Mouse (Mus musculus) intestine, embryonic 16.5 days (tissue): ENCODE measurements around the gene Mark3. TPM values are rescaled to one million over a fixed set of nuclear protein-coding genes. Genes with fewer than 3 reads are reported as not detected.

ENCODE experiments used
- ATAC-seq: fragments of 200-750 bp; cut with Nextera tagmentation; 2 replicates; pipeline ENCODE4 v1.8.0; 2017; ENCODE audit warnings: moderate TSS enrichment, moderate library complexity
- H3K27ac ChIP-seq: fragments of 300-500 bp; sonication (generic); 2 replicates; pipeline ENCODE4 v1.5.1; 2014; ENCODE audit warnings: mild to moderate bottlenecking, low read length
- H3K27me3 ChIP-seq: fragments of 300-500 bp; sonication (generic); replicated peaks from 2 replicates; pipeline ENCODE4 v1.6.1; 2014; ENCODE audit warnings: low read length, control low read depth, mixed read lengths; ENCODE audit not compliant: control insufficient read depth, insufficient read depth
- H3K36me3 ChIP-seq: fragments of 300-500 bp; sonication (generic); 2 replicates; pipeline ENCODE4 v1.6.1; 2014; ENCODE audit warnings: low read length, control low read depth; ENCODE audit not compliant: control insufficient read depth, insufficient read depth
- H3K4me1 ChIP-seq: fragments of 300-500 bp; sonication (generic); 2 replicates; pipeline ENCODE4 v1.6.1; 2014; ENCODE audit warnings: low read length, control low read depth, mixed read lengths; ENCODE audit not compliant: control insufficient read depth, insufficient read depth
- H3K4me2 ChIP-seq: fragments of 300-500 bp; sonication (generic); 2 replicates; pipeline ENCODE4 v1.6.1; 2014; ENCODE audit warnings: low read depth, low read length, control low read depth
- H3K4me3 ChIP-seq: fragments of 300-500 bp; sonication (generic); 2 replicates; pipeline ENCODE4 v1.5.1; 2014; ENCODE audit warnings: mild to moderate bottlenecking, low read length
- H3K9ac ChIP-seq: fragments of 300-500 bp; sonication (generic); 2 replicates; pipeline ENCODE4 v1.6.1; 2014; ENCODE audit warnings: low read depth, low read length
- H3K9me3 ChIP-seq: fragments of 300-500 bp; sonication (generic); 2 replicates; pipeline ENCODE4 v1.6.1; 2016; ENCODE audit warnings: low read length, control low read depth; ENCODE audit not compliant: control insufficient read depth
- WGBS: fragments of 180-500 bp; shearing (Covaris S2); extraction: QIAGEN DNeasy Blood & Tissue Kit; methylation state at CpG from one replicate; pipeline ENCODE4 v1.1.7; 2014; 5-methylcytosine and 5-hydroxymethylcytosine counted together
- polyA plus RNA-seq: library from polyadenylated mRNA; unstranded; fragments of >200 nt; fragmentation: Nextera tagmentation; extraction: Ambion mirVana; gene quantifications from 2 replicates; pipeline ENCODE4 v1.2.1, GENCODE M21; 2015

Mark3 gene
- polyA plus RNA-seq, 1 experiment from 2014 or later: 14.2 TPM

DNA sequence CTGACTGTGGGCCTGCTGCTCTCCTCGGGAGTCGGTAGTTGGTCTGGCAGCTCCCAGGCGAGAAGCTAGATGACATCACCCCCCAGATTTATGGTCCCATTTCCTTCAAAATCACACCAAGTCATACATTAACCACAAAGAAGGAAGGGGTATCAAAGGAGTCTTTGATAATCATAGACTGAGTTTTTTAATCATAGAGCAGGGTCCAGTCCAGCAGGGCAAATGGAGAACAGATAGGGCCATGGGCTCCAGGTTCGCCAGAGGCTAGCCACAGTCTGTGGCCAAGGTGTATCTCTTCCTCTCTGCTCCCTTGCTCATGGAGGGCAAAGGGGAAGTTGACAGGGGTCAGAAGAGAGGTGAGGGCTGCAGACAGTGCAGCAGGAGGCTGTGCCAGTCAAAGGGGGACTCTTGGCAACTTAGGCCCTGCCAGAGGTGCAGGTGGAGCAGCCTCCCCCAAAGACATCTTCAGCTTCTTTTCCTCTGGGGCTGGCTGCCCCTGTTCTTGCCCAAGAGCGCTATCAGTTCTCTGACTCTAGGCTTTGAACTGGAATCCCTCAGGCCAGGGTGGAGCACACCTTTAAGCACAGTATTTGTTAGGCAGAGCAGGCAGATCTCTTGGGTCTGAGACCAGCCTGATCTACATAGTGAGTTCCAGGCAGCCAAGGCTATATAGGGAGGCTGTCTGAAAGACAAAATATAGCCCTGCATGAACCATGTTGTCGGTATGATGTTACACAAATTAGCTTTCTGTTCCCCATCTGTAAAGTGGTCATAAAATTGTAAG, 101.7 kb downstream of the Mark3 start:
- H3K4me2 ChIP-seq: peak overlapping the region; percentile 26; the same call in 1 of the 2 replicates
- 56% methylated on average over 6 of the region's 6 CpGs for WGBS

DNA sequence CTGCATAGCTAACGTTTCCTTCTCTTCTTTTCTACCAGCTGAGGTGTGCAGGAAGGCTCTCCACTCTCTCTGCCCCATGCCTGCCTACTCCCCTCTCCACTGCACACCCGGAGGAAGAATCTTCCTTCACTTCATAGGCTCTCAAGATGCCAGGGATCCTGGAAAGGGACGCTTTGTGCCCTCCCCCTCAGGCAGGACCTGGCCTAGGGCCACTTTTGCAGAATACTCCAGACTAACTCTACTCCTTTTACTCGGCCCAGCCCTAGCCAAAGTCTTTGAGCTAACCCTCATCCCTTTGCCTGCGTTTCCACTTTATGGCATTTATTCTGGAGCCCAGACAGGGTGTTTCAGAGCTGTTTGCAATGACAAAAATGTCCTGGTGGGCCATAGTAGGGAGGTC, 103.1 kb downstream of the Mark3 start:
- H3K4me1 ChIP-seq: peaks cover 50% of the 10 kb centered on the region

More for the DNA sequence above, 101.7 kb downstream of the Mark3 start:
- H3K36me3 ChIP-seq: no peaks in the 10 kb centered on the region; the same call in 1 of the 2 replicates
- no peak overlapping the region for H3K4me3 ChIP-seq
- H3K9ac ChIP-seq: peak overlapping the region; percentile 48
- H3K27me3 ChIP-seq: no peaks in the 10 kb centered on the region
- H3K9me3 ChIP-seq: no peaks in the 10 kb centered on the region
- ATAC-seq: peak; percentile 62
- peaks cover 46% of the 10 kb centered on the region for H3K4me1 ChIP-seq
- peak overlapping the region; percentile 99 for H3K27ac ChIP-seq

DNA sequence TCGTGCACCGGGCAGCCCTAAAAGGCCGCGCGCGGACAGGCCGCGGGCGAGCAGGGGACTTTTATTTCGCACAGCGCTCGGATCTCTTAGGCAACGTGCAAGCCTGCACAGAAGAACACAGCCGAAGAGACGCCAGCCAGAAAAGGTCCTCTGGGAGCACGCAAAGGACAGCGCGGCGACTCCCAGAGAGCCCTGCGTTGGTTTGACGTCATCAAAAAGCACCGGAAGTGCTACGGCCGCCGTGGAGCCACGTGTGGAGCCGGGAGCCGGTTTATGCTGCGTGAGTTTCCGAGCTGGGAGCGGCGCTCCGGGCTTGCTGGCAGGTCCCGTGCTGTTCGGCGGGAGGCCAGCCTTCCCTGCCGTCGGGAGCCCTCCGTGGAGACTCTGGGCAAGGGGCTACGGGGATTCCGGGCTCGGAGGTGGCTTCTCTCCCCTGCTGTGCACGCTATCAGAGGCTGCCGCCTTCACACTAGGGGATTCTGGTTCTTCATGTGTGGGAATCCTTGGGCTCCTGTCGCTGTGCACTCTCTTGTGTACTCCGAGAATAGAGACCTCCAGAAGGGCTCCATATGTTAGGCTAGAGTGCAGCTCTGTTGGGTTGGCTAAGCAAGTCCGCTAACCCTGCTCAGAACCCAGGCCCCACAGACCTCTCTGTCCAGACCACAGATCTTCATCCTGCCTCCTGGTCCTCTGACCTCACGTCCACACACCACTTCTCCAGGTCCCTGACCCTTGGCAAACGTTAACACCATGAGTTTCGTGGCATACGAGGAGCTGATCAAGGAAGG, 103.8 kb downstream of the Mark3 start, which contains the start of gene Trmt61a:
TSS of gene Trmt61a (plus strand) at position 224 of the 788 bp plus-strand sequence.
- Histone ChIP-seq H3K9ac (peak within 1 kb of the TSS; percentile 79), H3K4me3 (peak within 1 kb of the TSS; percentile 73), H3K9me3 (no peaks in the 10 kb centered on the region), H3K4me2 (peak within 1 kb of the TSS; percentile 92), H3K27ac (peak within 1 kb of the TSS; percentile 99), H3K36me3 (no peaks in the 10 kb centered on the region; the same call in 1 of the 2 replicates), H3K4me1 (peaks cover 49% of the 10 kb centered on the region), H3K27me3 (no peaks in the 10 kb centered on the region)
- ATAC-seq: peak; percentile 67
- under 1% methylated on average over 51 of the region's 51 CpGs for WGBS

More for the DNA sequence above, 103.1 kb downstream of the Mark3 start:
- H3K27me3 ChIP-seq: no peaks in the 10 kb centered on the region
- no peaks in the 10 kb centered on the region for H3K9me3 ChIP-seq
- 18% methylated on average over 5 of the region's 5 CpGs for WGBS
- H3K4me2 ChIP-seq: peak overlapping the region; percentile 92
- no peaks in the 10 kb centered on the region; the same call in 1 of the 2 replicates for H3K36me3 ChIP-seq
- H3K9ac ChIP-seq: peak overlapping the region; percentile 79
- peak overlapping the region; percentile 99 for H3K27ac ChIP-seq
- H3K4me3 ChIP-seq: peak overlapping the region; percentile 73
- peak; percentile 15 for ATAC-seq

DNA sequence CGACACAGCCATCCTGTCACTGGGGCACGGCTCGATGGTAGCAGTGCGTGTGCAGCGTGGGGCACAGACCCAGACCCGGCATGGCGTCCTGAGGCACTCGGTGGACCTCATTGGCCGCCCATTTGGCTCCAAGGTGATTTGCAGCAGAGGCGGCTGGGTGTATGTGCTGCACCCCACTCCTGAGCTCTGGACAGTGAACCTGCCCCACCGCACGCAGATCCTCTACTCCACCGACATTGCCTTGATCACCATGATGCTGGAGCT, 104.3 kb downstream of the Mark3 start:
- Histone ChIP-seq H3K36me3 (no peaks in the 10 kb centered on the region; the same call in none of the 2 replicates), H3K27me3 (no peaks in the 10 kb centered on the region), H3K4me2 (peak overlapping the region; percentile 92), H3K9ac (peak overlapping the region; percentile 79), H3K4me3 (peak overlapping the region; percentile 73), H3K9me3 (no peaks in the 10 kb centered on the region), H3K4me1 (peaks cover 53% of the 10 kb centered on the region), H3K27ac (peak overlapping the region; percentile 52; the same call in 1 of the 2 replicates)
- ATAC-seq: no peak
- WGBS: 5% methylated on average over 13 of the region's 13 CpGs

DNA sequence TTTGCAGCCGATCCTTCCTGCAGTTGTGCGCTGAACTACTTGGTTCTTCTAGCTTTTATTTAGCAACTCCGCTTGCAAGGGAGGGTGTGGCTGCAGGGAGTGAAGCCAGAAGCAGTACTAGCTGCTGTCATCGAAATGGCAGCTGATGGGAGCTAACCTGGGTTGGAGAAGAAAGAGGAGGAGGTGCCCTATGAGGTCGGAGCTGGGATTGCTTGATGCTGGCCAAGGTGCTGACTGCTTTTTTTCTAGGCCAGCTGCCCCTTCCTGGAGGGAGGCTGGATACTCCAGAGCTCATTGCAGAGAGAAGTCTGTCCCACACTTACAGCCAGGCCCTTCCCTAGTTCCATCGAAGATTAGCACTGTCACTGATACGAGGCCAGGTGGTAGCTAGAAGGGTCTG, 104.7 kb downstream of the Mark3 start:
- peak overlapping the region; percentile 92 for H3K4me2 ChIP-seq
- H3K27ac ChIP-seq: no peak overlapping the region
- H3K4me1 ChIP-seq: peaks cover 52% of the 10 kb centered on the region
- ATAC-seq: no peak
- H3K4me3 ChIP-seq: peak overlapping the region; percentile 73
- no peaks in the 10 kb centered on the region for H3K27me3 ChIP-seq
- WGBS: 45% methylated on average over 7 of the region's 7 CpGs
- no peaks in the 10 kb centered on the region for H3K9me3 ChIP-seq
- H3K36me3 ChIP-seq: peaks cover 2% of the 10 kb centered on the region
- peak overlapping the region; percentile 79 for H3K9ac ChIP-seq

DNA sequence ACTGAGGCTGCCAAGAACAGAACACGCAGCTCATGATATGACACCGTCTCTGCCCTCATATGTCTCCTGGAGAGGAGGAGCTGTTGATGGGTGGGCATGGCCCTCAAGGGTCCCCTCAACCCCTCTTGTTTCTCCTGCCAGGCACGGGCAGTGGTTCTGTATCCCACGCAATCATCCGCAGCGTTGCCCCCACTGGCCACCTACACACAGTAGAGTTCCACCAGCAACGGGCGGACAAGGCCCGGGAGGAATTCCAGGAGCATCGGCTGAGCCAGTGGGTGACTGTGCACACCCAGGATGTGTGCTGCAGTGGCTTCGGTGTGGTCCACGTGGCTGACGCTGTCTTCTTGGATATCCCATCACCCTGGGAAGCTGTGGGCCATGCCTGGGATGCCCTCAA, 106.3 kb downstream of the Mark3 start:
- WGBS: 90% methylated on average over 13 of the region's 13 CpGs
- Histone ChIP-seq H3K9ac (0 out of 2 replicates have a peak overlapping the region, but pooled peaks have one; percentile 38), H3K4me2 (no peak overlapping the region), H3K36me3 (peaks cover 2% of the 10 kb centered on the region), H3K27ac (peak overlapping the region; percentile 81), H3K9me3 (no peaks in the 10 kb centered on the region), H3K4me3 (no peak overlapping the region), H3K4me1 (peaks cover 42% of the 10 kb centered on the region), H3K27me3 (no peaks in the 10 kb centered on the region)
- ATAC-seq: no peak

DNA sequence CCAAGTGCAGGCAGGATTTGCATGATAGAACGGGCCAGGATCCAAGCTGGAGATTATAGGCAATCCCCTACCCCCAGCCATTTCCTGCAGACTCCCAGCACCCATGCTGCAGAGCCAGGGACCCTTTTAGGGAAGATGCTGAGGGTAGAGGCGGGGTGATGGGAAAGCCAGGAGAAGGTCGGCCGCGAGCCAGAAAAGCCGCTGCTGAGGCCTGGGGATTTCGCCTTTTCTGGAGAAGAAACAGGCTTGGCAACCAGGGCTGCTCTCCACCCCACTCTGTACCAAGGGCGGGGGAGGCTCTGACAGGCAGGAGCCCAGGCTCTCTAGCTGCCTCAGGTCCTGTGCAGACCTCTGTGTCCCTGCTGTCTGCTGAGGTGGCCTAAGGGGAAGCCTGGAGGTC, 107.0 kb downstream of the Mark3 start:
- H3K27me3 ChIP-seq: no peaks in the 10 kb centered on the region
- no peak for ATAC-seq
- H3K4me3 ChIP-seq: no peak overlapping the region
- H3K4me1 ChIP-seq: peaks cover 40% of the 10 kb centered on the region
- no peak overlapping the region for H3K4me2 ChIP-seq
- H3K27ac ChIP-seq: peak overlapping the region; percentile 81
- WGBS: 58% methylated on average over 8 of the region's 8 CpGs
- H3K9me3 ChIP-seq: no peaks in the 10 kb centered on the region
- H3K36me3 ChIP-seq: peaks cover 2% of the 10 kb centered on the region
- peak overlapping the region; percentile 38; the same call in 1 of the 2 replicates for H3K9ac ChIP-seq

DNA sequence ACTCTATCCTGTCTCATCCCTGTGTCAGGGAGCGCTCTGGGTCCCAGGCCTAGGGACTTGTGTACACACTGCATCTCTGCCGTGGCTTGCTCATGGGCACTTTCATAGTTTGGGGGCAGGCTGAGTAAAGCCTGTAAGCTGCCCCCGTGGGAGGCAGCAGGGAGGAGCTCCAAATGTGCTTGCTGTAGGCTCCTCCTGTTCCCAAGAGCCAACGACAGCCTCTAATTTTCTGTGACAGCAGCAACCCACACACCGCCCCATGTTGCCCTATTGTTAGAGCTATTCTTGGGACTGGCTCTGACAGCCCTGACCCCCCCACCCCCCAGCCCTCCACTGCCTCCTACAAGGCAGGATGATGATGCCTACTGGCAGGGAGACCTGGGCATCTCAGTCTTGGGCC, 107.7 kb downstream of the Mark3 start:
- Histone ChIP-seq H3K4me1 (peaks cover 45% of the 10 kb centered on the region), H3K27ac (peak overlapping the region; percentile 81), H3K27me3 (no peaks in the 10 kb centered on the region), H3K4me3 (no peak overlapping the region), H3K9ac (peak overlapping the region; percentile 44), H3K4me2 (no peak overlapping the region), H3K9me3 (no peaks in the 10 kb centered on the region), H3K36me3 (peaks cover 2% of the 10 kb centered on the region)
- WGBS: 62% methylated on average over 5 of the region's 5 CpGs
- no peak for ATAC-seq

DNA sequence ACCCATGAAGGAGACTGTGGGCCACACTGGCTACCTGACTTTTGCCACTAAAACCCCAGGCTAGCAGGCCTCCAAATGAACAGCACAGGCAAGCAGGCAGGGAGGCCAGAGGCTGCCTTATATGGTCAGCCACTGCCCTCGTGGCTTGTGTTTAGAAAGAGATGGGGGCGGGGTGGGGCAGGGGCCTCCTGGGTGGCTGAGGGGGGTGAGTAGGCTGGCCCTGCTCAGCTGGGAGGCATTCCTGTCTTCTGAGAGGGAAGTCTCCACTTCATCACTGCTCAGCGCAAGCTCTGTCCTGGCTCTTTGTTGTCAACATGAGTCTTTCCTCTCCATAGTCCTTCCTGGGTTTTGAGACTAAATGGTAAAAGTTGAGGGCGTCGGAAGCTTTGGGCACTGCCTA, 108.5 kb downstream of the Mark3 start:
- no peak overlapping the region for H3K4me2 ChIP-seq
- H3K9ac ChIP-seq: peak overlapping the region; percentile 44; the same call in 1 of the 2 replicates
- peaks cover 46% of the 10 kb centered on the region for H3K4me1 ChIP-seq
- no peak overlapping the region for H3K4me3 ChIP-seq
- peak overlapping the region; percentile 81 for H3K27ac ChIP-seq
- H3K27me3 ChIP-seq: no peaks in the 10 kb centered on the region
- 37% methylated on average over 5 of the region's 5 CpGs for WGBS
- ATAC-seq: peak; percentile 34; the same call in 1 of the 2 replicates
- H3K9me3 ChIP-seq: no peaks in the 10 kb centered on the region
- H3K36me3 ChIP-seq: peaks cover 2% of the 10 kb centered on the region
